Mouse (Mus musculus): ENCODE measurements at regions not wholly inside any gene's neighbourhood (a gene's known extent, or its start where the extent isn't known, plus 50 kb on each side); places are given as distances from the start of the nearest gene placed in this dataset. TPM values are rescaled to one million over a fixed set of nuclear protein-coding genes. Genes with fewer than 3 reads are reported as not detected.
"Not testable (repeated sequence)": the region's sequence is repeated elsewhere in the genome, so short reads cannot be mapped to it uniquely, and the experiment has no call there.

GRCm38 (mm10) chr12:37014945-37015344, 93.4 kb upstream of the Meox2 start:
- not testable (repeated sequence) for H3K4me1 ChIP-seq (replicated peaks; ENCODE audit: control insufficient read depth, insufficient read depth, low read length); H3K9ac ChIP-seq (ENCODE audit: low read length); H3K4me3 ChIP-seq (ENCODE audit: low read depth, low read length); H3K36me3 ChIP-seq (ENCODE audit: control insufficient read depth, insufficient read depth, low read length); H3K27me3 ChIP-seq (ENCODE audit: control insufficient read depth, insufficient read depth, low read length); H3K27ac ChIP-seq (ENCODE audit: low read depth, low read length); ATAC-seq (replicated peaks; ENCODE audit: low FRiP score); H3K9me3 ChIP-seq (ENCODE audit: control insufficient read depth, low read length); DNase-seq (ENCODE audit: low spot score); H3K4me2 ChIP-seq (ENCODE audit: low read depth, low read length, severe bottlenecking)
- 89% methylated on average over 7 of the region's 7 CpGs for WGBS

DNA sequence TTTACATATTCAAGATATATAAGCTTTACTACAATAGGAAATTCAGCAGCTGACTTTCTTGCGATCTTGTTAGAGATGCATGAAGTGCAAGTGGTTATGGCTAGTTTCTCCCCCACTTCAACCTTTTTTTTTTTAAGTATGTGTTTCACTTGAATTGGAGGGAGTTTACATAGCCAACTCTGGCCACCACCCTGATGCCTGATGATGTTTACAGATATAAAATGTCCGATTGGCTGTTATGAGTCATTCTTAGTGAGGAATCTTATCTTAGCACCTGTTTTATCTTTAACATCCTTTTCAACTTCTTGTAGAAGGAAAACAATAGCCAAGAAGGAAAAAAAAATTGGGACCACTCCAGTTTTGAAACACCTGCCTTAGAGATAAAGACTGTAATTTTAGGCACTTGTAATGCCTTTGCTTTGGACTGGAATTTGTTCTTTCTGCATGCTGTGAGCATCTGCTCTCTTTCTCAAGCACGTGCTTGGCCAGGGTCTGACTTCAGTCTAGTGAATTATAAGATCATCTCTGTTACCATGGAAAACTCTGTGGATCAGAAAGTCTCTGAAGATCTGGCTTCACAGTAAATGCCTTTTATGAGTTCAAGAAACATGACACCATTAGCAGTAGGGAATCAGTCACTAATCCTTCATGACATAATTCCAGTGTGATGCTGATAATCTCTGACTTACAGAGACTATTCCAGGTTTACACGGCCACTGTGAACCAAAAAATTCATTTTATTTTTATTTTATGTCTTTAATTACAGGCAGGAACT, 92.7 kb upstream of the Meox2 start:
- H3K4me1 ChIP-seq (replicated peaks; ENCODE audit: control insufficient read depth, insufficient read depth, low read length): peaks cover 3% of the 10 kb centered on the region; the same call in 1 of the 2 replicates
- H3K27ac ChIP-seq (ENCODE audit: low read depth, low read length): no peak overlapping the region
- ATAC-seq (replicated peaks; ENCODE audit: low FRiP score): peak; percentile 70
- no peaks in the 10 kb centered on the region for H3K36me3 ChIP-seq (ENCODE audit: control insufficient read depth, insufficient read depth, low read length)
- no peak for DNase-seq (ENCODE audit: low spot score)
- no peak overlapping the region for H3K4me2 ChIP-seq (ENCODE audit: low read depth, low read length, severe bottlenecking)
- 59% methylated on average over 4 of the region's 4 CpGs for WGBS
- no peaks in the 10 kb centered on the region for H3K9me3 ChIP-seq (ENCODE audit: control insufficient read depth, low read length)
- H3K4me3 ChIP-seq (ENCODE audit: low read depth, low read length): no peak overlapping the region
- H3K9ac ChIP-seq (ENCODE audit: low read length): no peak overlapping the region
- no peaks in the 10 kb centered on the region for H3K27me3 ChIP-seq (ENCODE audit: control insufficient read depth, insufficient read depth, low read length)

DNA sequence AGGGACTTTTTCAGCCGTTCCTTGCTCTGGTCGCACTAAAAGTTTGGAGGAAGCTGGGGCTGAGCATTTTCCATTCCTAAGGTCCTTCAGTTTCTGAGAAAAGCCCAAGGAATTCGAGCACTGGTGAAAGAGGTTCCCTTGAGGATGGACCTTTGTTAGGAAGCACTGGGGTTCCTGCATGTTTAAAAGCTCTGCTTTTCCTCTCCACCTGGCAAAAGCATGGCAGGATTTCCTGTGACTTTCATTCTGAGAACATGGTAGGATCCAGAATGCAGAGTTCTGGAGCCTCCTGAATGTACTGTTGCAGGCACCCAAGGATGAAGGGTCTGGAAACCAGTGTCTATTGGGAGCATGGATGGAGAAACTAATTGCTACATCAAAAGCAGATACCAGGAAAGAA, 61.1 kb upstream of the Meox2 start:
- Histone ChIP-seq H3K4me2 (ENCODE audit: low read depth, low read length, severe bottlenecking) (no peak overlapping the region), H3K4me3 (ENCODE audit: low read depth, low read length) (no peak overlapping the region), H3K9ac (ENCODE audit: low read length) (no peak overlapping the region), H3K4me1 (replicated peaks; ENCODE audit: control insufficient read depth, insufficient read depth, low read length) (no peaks in the 10 kb centered on the region), H3K9me3 (ENCODE audit: control insufficient read depth, low read length) (no peaks in the 10 kb centered on the region), H3K27ac (ENCODE audit: low read depth, low read length) (no peak overlapping the region), H3K27me3 (ENCODE audit: control insufficient read depth, insufficient read depth, low read length) (no peaks in the 10 kb centered on the region), H3K36me3 (ENCODE audit: control insufficient read depth, insufficient read depth, low read length) (no peaks in the 10 kb centered on the region)
- 74% methylated on average over 3 of the region's 3 CpGs for WGBS
- no peak for DNase-seq (ENCODE audit: low spot score)
- no peak for ATAC-seq (replicated peaks; ENCODE audit: low FRiP score)

DNA sequence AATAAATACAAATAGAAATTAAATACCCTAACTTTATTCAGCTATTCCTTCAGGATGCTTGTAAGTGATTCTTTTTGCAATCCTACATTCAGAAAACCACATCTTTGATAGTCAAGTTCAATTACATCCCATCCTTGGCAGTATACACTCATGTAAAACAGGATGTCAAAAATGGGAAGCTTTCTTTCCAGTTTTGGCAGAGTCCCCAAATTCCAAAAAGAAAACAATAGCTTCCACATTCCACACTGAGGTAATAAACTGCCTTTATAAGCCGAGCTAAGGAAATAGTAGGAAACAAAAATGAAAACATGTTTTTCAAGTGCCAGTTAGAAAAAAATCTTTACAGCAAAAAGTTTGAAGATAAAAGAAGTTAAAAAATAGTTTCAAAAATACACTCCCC, 57.7 kb upstream of the Meox2 start:
- Histone ChIP-seq H3K4me1 (replicated peaks; ENCODE audit: control insufficient read depth, insufficient read depth, low read length) (no peaks in the 10 kb centered on the region), H3K9me3 (ENCODE audit: control insufficient read depth, low read length) (no peaks in the 10 kb centered on the region), H3K4me3 (ENCODE audit: low read depth, low read length) (no peak overlapping the region), H3K9ac (ENCODE audit: low read length) (no peak overlapping the region), H3K27ac (ENCODE audit: low read depth, low read length) (no peak overlapping the region), H3K27me3 (ENCODE audit: control insufficient read depth, insufficient read depth, low read length) (no peaks in the 10 kb centered on the region), H3K4me2 (ENCODE audit: low read depth, low read length, severe bottlenecking) (no peak overlapping the region), H3K36me3 (ENCODE audit: control insufficient read depth, insufficient read depth, low read length) (no peaks in the 10 kb centered on the region)
- WGBS: 71% methylated on average over 1 of the region's 1 CpGs
- DNase-seq (ENCODE audit: low spot score) (no peak), ATAC-seq (replicated peaks; ENCODE audit: low FRiP score) (no peak)

DNA sequence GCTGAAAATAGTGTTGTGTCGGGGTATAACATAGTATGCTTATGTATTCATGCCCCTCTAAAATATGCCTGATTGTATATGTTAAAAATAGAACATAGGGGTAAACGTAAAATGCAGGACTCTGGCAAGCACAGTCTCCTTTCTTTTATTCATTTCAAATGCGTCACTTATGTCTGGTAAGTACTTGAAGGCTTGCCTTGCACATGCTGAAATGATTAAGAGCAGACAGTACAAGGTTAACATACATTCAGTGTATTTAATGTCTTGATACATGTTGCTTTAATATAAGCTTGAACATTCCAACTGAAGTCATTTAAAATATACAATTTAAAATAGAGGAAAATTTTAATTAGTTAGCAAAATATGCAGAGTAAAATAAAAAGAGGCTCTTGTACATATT, 50.9 kb upstream of the Meox2 start:
- Histone ChIP-seq H3K36me3 (ENCODE audit: control insufficient read depth, insufficient read depth, low read length) (no peaks in the 10 kb centered on the region), H3K4me1 (replicated peaks; ENCODE audit: control insufficient read depth, insufficient read depth, low read length) (no peaks in the 10 kb centered on the region), H3K9ac (ENCODE audit: low read length) (no peak overlapping the region), H3K27ac (ENCODE audit: low read depth, low read length) (no peak overlapping the region), H3K4me3 (ENCODE audit: low read depth, low read length) (no peak overlapping the region), H3K9me3 (ENCODE audit: control insufficient read depth, low read length) (no peaks in the 10 kb centered on the region), H3K27me3 (ENCODE audit: control insufficient read depth, insufficient read depth, low read length) (no peaks in the 10 kb centered on the region), H3K4me2 (ENCODE audit: low read depth, low read length, severe bottlenecking) (no peak overlapping the region)
- 74% methylated on average over 3 of the region's 3 CpGs for WGBS
- no peak for DNase-seq (ENCODE audit: low spot score)
- ATAC-seq (replicated peaks; ENCODE audit: low FRiP score): no peak

Small RNA genes lying in the stretch of these regions (microRNA-seq; reads per million reads assigned to microRNA genes)
- not detected for gene Gm44326 (ENCODE audit: insufficient number of aligned reads)
- gene Mir5099 (ENCODE audit: insufficient number of aligned reads): 306 reads per million, percentile 52 among the genes with 10 or more reads in this experiment
